Comparison of ENCODE assay signal across 21 mouse cellular contexts in genomic region chr3:127711536-127711935, GRCm38 (mm10).
"Had no signal": no experiment of that assay in that cellular context is flagged by ENCODE, and none has a peak within 500 bp of the region (broad histone marks: within the 10 kb centered on the region; RNA-seq: fewer than 3 reads in every experiment).

No protein-coding gene starts in this region.

- H3K9ac ChIP-seq: limb, embryonic 12.5 days; limb, embryonic 15.5 days; liver, embryonic 14.5 days; liver, postnatal 0 days; lung, embryonic 14.5 days; midbrain, embryonic 12.5 days; midbrain, embryonic 15.5 days; neural tube, embryonic 12.5 days; neural tube, embryonic 15.5 days had no signal

- H3K4me3 ChIP-seq: limb, embryonic 12.5 days; limb, embryonic 15.5 days; midbrain, embryonic 12.5 days; midbrain, embryonic 15.5 days; neural tube, embryonic 12.5 days; neural tube, embryonic 15.5 days had no signal

- H3K27me3 ChIP-seq: limb, embryonic 15.5 days; neural tube, embryonic 12.5 days had no signal

- H3K4me2 ChIP-seq: limb, embryonic 12.5 days; limb, embryonic 15.5 days; liver, embryonic 11.5 days; lung, embryonic 14.5 days; midbrain, embryonic 12.5 days; midbrain, embryonic 15.5 days; neural tube, embryonic 12.5 days; neural tube, embryonic 15.5 days had no signal

- ATAC-seq: liver, postnatal 0 days; lung, postnatal 0 days; midbrain, embryonic 15.5 days had no signal

- H3K9me3 ChIP-seq: limb, embryonic 12.5 days; limb, embryonic 15.5 days; midbrain, embryonic 12.5 days; midbrain, embryonic 15.5 days; neural tube, embryonic 12.5 days; neural tube, embryonic 15.5 days had no signal

- DNase-seq: kidney, adult 18-20 months; left cerebral cortex, postnatal 4 days; liver, postnatal 0 days; lung, embryonic 14.5 days; right cerebral cortex, adult 18-20 months; right cerebral cortex, postnatal 14 days; right cerebral cortex, postnatal 4 days; thymus, adult 2 months; thymus, postnatal 14 days; thymus, postnatal 4 days had no signal

- H3K27ac ChIP-seq: limb, embryonic 12.5 days; limb, embryonic 15.5 days; liver, embryonic 14.5 days; macrophage; midbrain, embryonic 12.5 days; midbrain, embryonic 15.5 days; neural tube, embryonic 12.5 days; neural tube, embryonic 15.5 days; stomach, postnatal 0 days had no signal

- H3K36me3 ChIP-seq: limb, embryonic 12.5 days; limb, embryonic 15.5 days; midbrain, embryonic 12.5 days; midbrain, embryonic 15.5 days; neural tube, embryonic 12.5 days; neural tube, embryonic 15.5 days had no signal
